Mouse (Mus musculus) G1E (cell line): ENCODE measurements around the gene Ggct.

ENCODE experiments used
- CTCF ChIP-seq: IDR thresholded peaks from 2 replicates; pipeline ENCODE4 v1.5.1; 2012; ENCODE audit warnings: low read depth, low read length, inconsistent platforms, mixed read lengths
- GATA1 ChIP-seq: IDR thresholded peaks from 2 replicates; pipeline ENCODE4 v1.6.1; 2012; ENCODE audit warnings: borderline replicate concordance, low read length, inconsistent platforms, mixed read lengths
- GATA2 ChIP-seq: IDR thresholded peaks from 2 replicates; pipeline ENCODE4 v1.6.1; 2012; ENCODE audit warnings: low read depth, low read length, inconsistent platforms, borderline replicate concordance
- TAL1 ChIP-seq: conservative IDR thresholded peaks from 2 replicates; pipeline ENCODE4 v1.6.1; 2012; ENCODE audit warnings: low read depth, low read length, inconsistent platforms, mixed read lengths

- TF ChIP-seq CTCF, result no peak
- TF ChIP-seq GATA1, result no peak
- no peak for TF ChIP-seq TAL1
- TF ChIP-seq GATA2, result no peak
Measured at GRCm38 (mm10) chr6:54983526-54984050, 9.2 kb downstream of the Ggct start.
